In the genomic region with DNA sequence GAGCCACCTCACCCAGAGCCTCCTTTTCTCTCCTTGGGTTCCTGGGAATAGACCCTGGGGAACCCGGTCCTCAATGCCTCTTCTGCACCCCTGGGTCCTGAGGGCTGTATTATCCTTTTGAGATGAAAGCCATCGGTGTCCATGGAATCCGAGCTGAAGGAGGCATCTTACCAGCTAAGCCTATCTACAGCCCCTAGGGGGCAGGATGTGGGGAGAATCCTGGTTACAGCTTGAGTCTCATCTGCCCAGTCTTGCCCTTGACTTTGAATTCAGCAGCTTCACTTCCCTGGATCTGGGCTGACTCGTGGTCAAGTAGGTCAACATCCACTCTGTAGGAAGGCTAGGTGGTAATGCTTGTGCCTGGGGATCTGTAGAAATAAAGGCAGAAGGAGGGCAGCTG, we compare ENCODE assay signal across 12 mouse cellular contexts. TPM values are rescaled to one million over a fixed set of nuclear protein-coding genes. Genes with fewer than 3 reads are reported as not detected.
DNase-seq lines count a peak whose midpoint lies in the region; ATAC-seq lines count a peak whose summit lies in the region.
"Had no signal": no experiment of that assay in that cellular context is flagged by ENCODE, and none has a peak within 500 bp of the region (broad histone marks: within the 10 kb centered on the region; RNA-seq: fewer than 3 reads in every experiment).

No protein-coding gene starts in this region.

- peak; percentile 40 for DNase-seq in embryo, embryonic 11 days
- DNase-seq in embryo, embryonic 10 days (ENCODE audit: low spot score): no peak
- DNase-seq in right cerebral cortex, postnatal 14 days: peak; percentile 42
- no peak for DNase-seq in right cerebral cortex, postnatal 25 days
- no peak for DNase-seq in spleen, postnatal 10 days (ENCODE audit: low spot score in 2 of 2)
- DNase-seq in kidney, postnatal 4 days: no peak

- no peaks in the 10 kb centered on the region for H3K36me3 ChIP-seq in hindbrain, embryonic 15.5 days
- H3K36me3 ChIP-seq: intestine, embryonic 15.5 days had no signal

- 36% methylated on average over 4 of the region's 4 CpGs for WGBS in hindbrain, embryonic 15.5 days

- H3K4me3 ChIP-seq in hindbrain, embryonic 15.5 days: peak overlapping the region; percentile 61
- H3K4me3 ChIP-seq: intestine, embryonic 15.5 days had no signal

- peaks cover 31% of the 10 kb centered on the region for H3K4me1 ChIP-seq in hindbrain, embryonic 15.5 days (replicated peaks)
- H3K4me1 ChIP-seq: intestine, embryonic 15.5 days had no signal

- no peak overlapping the region for H3K9ac ChIP-seq in hindbrain, embryonic 15.5 days
- H3K9ac ChIP-seq: intestine, embryonic 15.5 days had no signal

- ATAC-seq in hindbrain, embryonic 15.5 days (ENCODE audit: low FRiP score, low read depth): no peak; the same call in 1 of the 2 replicates
- no peak for ATAC-seq in megakaryocyte progenitor cell, adult 5-6 weeks (replicated peaks; ENCODE audit: poor library complexity)
- ATAC-seq: intestine, embryonic 15.5 days had no signal

- no peaks in the 10 kb centered on the region for H3K27me3 ChIP-seq in hindbrain, embryonic 15.5 days
- H3K27me3 ChIP-seq: intestine, embryonic 15.5 days had no signal

- no peaks in the 10 kb centered on the region for H3K9me3 ChIP-seq in hindbrain, embryonic 15.5 days
- H3K9me3 ChIP-seq: intestine, embryonic 15.5 days had no signal

- peak overlapping the region; percentile 92 for H3K27ac ChIP-seq in hindbrain, embryonic 15.5 days (replicated peaks)
- H3K27ac ChIP-seq: intestine, embryonic 15.5 days had no signal

- peak overlapping the region; percentile 70 for H3K4me2 ChIP-seq in hindbrain, embryonic 15.5 days
- H3K4me2 ChIP-seq: intestine, embryonic 15.5 days had no signal

RNA-seq across cellular contexts. Expression of a gene that starts 3.1 kb away (rescaled TPM):
- 15.9 and 16.6 TPM in 2 replicates for polyA plus RNA-seq in hindbrain, embryonic 15.5 days (2015; fragmentation: Nextera tagmentation; extraction: Ambion mirVana)
- not detected in 2 replicates for total RNA-seq in megakaryocyte progenitor cell, adult 5-6 weeks (2015)
- total RNA-seq in megakaryocyte progenitor cell, adult 5-6 weeks (2017): not detected in 2 replicates
- total RNA-seq: heart, adult 8-10 months had no signal
- polyA plus RNA-seq: C2C12; lung, embryonic 16.5 days had no signal

RNA-seq across cellular contexts. Expression of a gene that starts 10.7 kb away (rescaled TPM):
- polyA plus RNA-seq in hindbrain, embryonic 15.5 days (2015; fragmentation: Nextera tagmentation; extraction: Ambion mirVana): 24.0 and 25.4 TPM in 2 replicates
- 32.9 and 42.6 TPM in 2 replicates for total RNA-seq in megakaryocyte progenitor cell, adult 5-6 weeks (2015)
- 16.5 and 24.9 TPM in 2 replicates for total RNA-seq in megakaryocyte progenitor cell, adult 5-6 weeks (2017)

RNA-seq across cellular contexts. Expression of a gene that starts 19.4 kb away (rescaled TPM):
- 374 and 408 TPM in 2 replicates for polyA plus RNA-seq in hindbrain, embryonic 15.5 days (2015; fragmentation: Nextera tagmentation; extraction: Ambion mirVana)
- 0.07 TPM in 1 of 2 replicates, not detected in the other for total RNA-seq in megakaryocyte progenitor cell, adult 5-6 weeks (2015)
- 0.08 TPM in 1 of 2 replicates, not detected in the other for total RNA-seq in megakaryocyte progenitor cell, adult 5-6 weeks (2017)

RNA-seq across cellular contexts. Expression of a gene that starts 31.1 kb away (rescaled TPM):
- 0.37 and 0.69 TPM in 2 replicates for polyA plus RNA-seq in hindbrain, embryonic 15.5 days (2015; fragmentation: Nextera tagmentation; extraction: Ambion mirVana)
- 2.1 and 2.4 TPM in 2 replicates for total RNA-seq in megakaryocyte progenitor cell, adult 5-6 weeks (2015)
- total RNA-seq in megakaryocyte progenitor cell, adult 5-6 weeks (2017): 0.34 and 0.92 TPM in 2 replicates
- polyA plus RNA-seq: intestine, embryonic 15.5 days; lung, embryonic 16.5 days had no signal

RNA-seq across cellular contexts. Expression of a gene that starts 42.6 kb away (rescaled TPM):
- polyA plus RNA-seq in hindbrain, embryonic 15.5 days (2015; fragmentation: Nextera tagmentation; extraction: Ambion mirVana): 2.9 and 4.6 TPM in 2 replicates
- total RNA-seq in megakaryocyte progenitor cell, adult 5-6 weeks (2015): 0.10 and 0.12 TPM in 2 replicates
- total RNA-seq in megakaryocyte progenitor cell, adult 5-6 weeks (2017): 0.27 and 3.2 TPM in 2 replicates

Comparison
In these comparisons a context has a peak if more than half of its experiments do, and no peak if none do; other contexts are left out.
1. DNase-seq: peak in embryo, embryonic 11 days (single experiment) and right cerebral cortex, postnatal 14 days (single experiment); none in embryo, embryonic 10 days (single experiment), right cerebral cortex, postnatal 25 days (single experiment), spleen, postnatal 10 days (0 of 2) and kidney, postnatal 4 days (0 of 2).